ENCODE assay signal across 8 mouse cellular contexts in genomic region chr10:44005677-44006641, GRCm38 (mm10).
DNase-seq lines count a peak whose midpoint lies in the region; ATAC-seq and TF ChIP-seq lines count a peak whose summit lies in the region.

No protein-coding gene starts in this region.

- DNase-seq in heart, adult 2 months = peak; percentile 23 to 33
- no peak for DNase-seq in heart, postnatal 25 days (ENCODE audit: low spot score)
- peak; percentile 75 for DNase-seq in embryonic facial prominence, embryonic 10.5 days (ENCODE audit: low spot score)
- peak; percentile 46 to 62 for DNase-seq in urinary bladder, postnatal 36 days (ENCODE audit: low spot score in 2 of 2)
- no peak for DNase-seq in right cerebral cortex, postnatal 14 days

- intact Hi-C loops in heart, adult 2 months (cut with DNase I) = no loop called here
- intact Hi-C loops in heart, postnatal 25 days (cut with DNase I) = loop anchor here (10.0 kb wide), 1 partner anchor 259 kb away; the partner anchor contains the start of gene Atg5

- H3K27ac ChIP-seq in heart, adult 2 months = no peak overlapping the region
- peak overlapping the region; percentile 26; the same call in 1 of the 2 replicates for H3K27ac ChIP-seq in embryonic facial prominence, embryonic 10.5 days (replicated peaks)
- no peak overlapping the region for H3K27ac ChIP-seq in hindbrain, embryonic 12.5 days
- no peak overlapping the region for H3K27ac ChIP-seq in limb, embryonic 15.5 days

- no peaks in the 10 kb centered on the region for H3K9me3 ChIP-seq in embryonic facial prominence, embryonic 10.5 days
- no peaks in the 10 kb centered on the region for H3K9me3 ChIP-seq in hindbrain, embryonic 12.5 days (replicated peaks)
- H3K9me3 ChIP-seq in limb, embryonic 15.5 days = no peaks in the 10 kb centered on the region

- 5% methylated on average over 40 of the region's 40 CpGs for WGBS in heart, adult 2 months
- under 1% methylated on average over 40 of the region's 40 CpGs for WGBS in embryonic facial prominence, embryonic 10.5 days
- WGBS in hindbrain, embryonic 12.5 days = 2% methylated on average over 40 of the region's 40 CpGs
- WGBS in limb, embryonic 15.5 days = 2% methylated on average over 40 of the region's 40 CpGs

- no peak overlapping the region for H3K9ac ChIP-seq in heart, adult 2 months (ENCODE audit: low read depth, low read length)
- no peak overlapping the region for H3K9ac ChIP-seq in hindbrain, embryonic 12.5 days
- no peak overlapping the region for H3K9ac ChIP-seq in limb, embryonic 15.5 days

- TF ChIP-seq CTCF in heart, adult 2 months (IDR thresholded peaks at IDR 0.05) = no peak

- no peak for TF ChIP-seq POLR2A in heart, adult 2 months (IDR thresholded peaks at IDR 0.05; ENCODE audit: insufficient read depth, low read depth, low read length)
- no peak for TF ChIP-seq POLR2A in myocyte (IDR thresholded peaks at IDR 0.05; ENCODE audit: insufficient read length, low read depth)

- TF ChIP-seq EP300 in heart, adult 2 months (IDR thresholded peaks at IDR 0.05; ENCODE audit: insufficient read depth, low read depth, low read length) = no peak

- H3K4me1 ChIP-seq in heart, adult 2 months (ENCODE audit: control insufficient read depth, insufficient read depth, low read length) = peaks cover 2% of the 10 kb centered on the region
- peaks cover 39% of the 10 kb centered on the region for H3K4me1 ChIP-seq in embryonic facial prominence, embryonic 10.5 days
- peaks cover 22% of the 10 kb centered on the region for H3K4me1 ChIP-seq in hindbrain, embryonic 12.5 days
- H3K4me1 ChIP-seq in limb, embryonic 15.5 days = peaks cover 26% of the 10 kb centered on the region

- no peak overlapping the region for H3ac ChIP-seq in myocyte (ENCODE audit: control insufficient read depth, insufficient read length)

- H3K27me3 ChIP-seq in heart, adult 2 months (ENCODE audit: control insufficient read depth, insufficient read depth, low read length) = peaks cover 8% of the 10 kb centered on the region; the same call in 1 of the 2 replicates
- H3K27me3 ChIP-seq in embryonic facial prominence, embryonic 10.5 days (replicated peaks; ENCODE audit: low read depth, poor library complexity, severe bottlenecking) = peaks cover 81% of the 10 kb centered on the region
- peaks cover 75% of the 10 kb centered on the region for H3K27me3 ChIP-seq in hindbrain, embryonic 12.5 days
- peaks cover 41% of the 10 kb centered on the region for H3K27me3 ChIP-seq in limb, embryonic 15.5 days
- H3K27me3 ChIP-seq in myocyte (ENCODE audit: control insufficient read depth, insufficient read depth, insufficient read length) = no peaks in the 10 kb centered on the region

- H3K36me3 ChIP-seq in heart, adult 2 months (ENCODE audit: control insufficient read depth, insufficient read depth, low read length) = no peaks in the 10 kb centered on the region
- H3K36me3 ChIP-seq in embryonic facial prominence, embryonic 10.5 days (replicated peaks) = no peaks in the 10 kb centered on the region
- H3K36me3 ChIP-seq in hindbrain, embryonic 12.5 days = no peaks in the 10 kb centered on the region
- no peaks in the 10 kb centered on the region for H3K36me3 ChIP-seq in limb, embryonic 15.5 days
- H3K36me3 ChIP-seq in myocyte (ENCODE audit: control insufficient read depth, insufficient read depth) = no peaks in the 10 kb centered on the region

- H3K4me2 ChIP-seq in hindbrain, embryonic 12.5 days (replicated peaks) = peak overlapping the region; percentile 62
- H3K4me2 ChIP-seq in limb, embryonic 15.5 days = peak overlapping the region; percentile 81
- peak overlapping the region; percentile 10 for H3K4me2 ChIP-seq in myocyte (ENCODE audit: low read depth)

- no peak for ATAC-seq in hindbrain, embryonic 12.5 days (ENCODE audit: low FRiP score)
- no peak for ATAC-seq in limb, embryonic 15.5 days (ENCODE audit: insufficient number of reproducible peaks, low FRiP score, low TSS enrichment, low read depth)

- no peaks in the 10 kb centered on the region for H3K79me2 ChIP-seq in heart, adult 2 months (replicated peaks; ENCODE audit: control insufficient read depth, insufficient read depth, low read length)
- peaks cover 8% of the 10 kb centered on the region for H3K79me2 ChIP-seq in myocyte (ENCODE audit: control insufficient read depth, insufficient read depth)

- H3K4me3 ChIP-seq in heart, adult 2 months = peak overlapping the region; percentile 19; the same call in 1 of the 2 replicates
- H3K4me3 ChIP-seq in embryonic facial prominence, embryonic 10.5 days = peak overlapping the region; percentile 57
- peak overlapping the region; percentile 37 for H3K4me3 ChIP-seq in hindbrain, embryonic 12.5 days
- peak overlapping the region; percentile 38 for H3K4me3 ChIP-seq in limb, embryonic 15.5 days
- H3K4me3 ChIP-seq in myocyte = no peak overlapping the region

TF ChIP-seq in myocyte, 11 proteins besides CTCF, POLR2A, EP300 and RAD21:
- TF ChIP-seq USF1 (IDR thresholded peaks at IDR 0.05; ENCODE audit: low read depth) (no peak), E2F4 (IDR thresholded peaks at IDR 0.05; ENCODE audit: insufficient read depth) (no peak), REST (IDR thresholded peaks at IDR 0.05; ENCODE audit: insufficient read depth, insufficient read length) (no peak), MYOD1 (IDR thresholded peaks at IDR 0.05; ENCODE audit: control insufficient read depth in 1 of 3, insufficient read length in 2 of 3, low read depth in 2 of 3) (peak in 2 of 3 experiments; percentile 9 to 52), SRF (IDR thresholded peaks at IDR 0.05; ENCODE audit: control insufficient read depth, insufficient read length, low read depth) (no peak), MYOG (IDR thresholded peaks at IDR 0.05; ENCODE audit: control insufficient read depth in 1 of 3, insufficient read depth in 1 of 3, insufficient read length in 2 of 3, low read depth in 2 of 3) (peak in 2 of 3 experiments; percentile 5 to 32)

Comparison
In these comparisons a context has a peak if more than half of its experiments do, and no peak if none do; other contexts are left out.
1. DNase-seq: peak in heart, adult 2 months (2 of 2), embryonic facial prominence, embryonic 10.5 days (single experiment) and urinary bladder, postnatal 36 days (2 of 2); none in heart, postnatal 25 days (single experiment) and right cerebral cortex, postnatal 14 days (single experiment).
2. H3K4me2 ChIP-seq: peak in every context shown above with its lines; median percentile 81 in limb, embryonic 15.5 days; 62 in hindbrain, embryonic 12.5 days; 10 in myocyte.